Mouse (Mus musculus): ENCODE measurements around the gene Srsf12. TPM values are rescaled to one million over a fixed set of nuclear protein-coding genes. Genes with fewer than 3 reads are reported as not detected.

The Srsf12 gene
- total RNA-seq (2023) = not detected in 2 replicates

DNA sequence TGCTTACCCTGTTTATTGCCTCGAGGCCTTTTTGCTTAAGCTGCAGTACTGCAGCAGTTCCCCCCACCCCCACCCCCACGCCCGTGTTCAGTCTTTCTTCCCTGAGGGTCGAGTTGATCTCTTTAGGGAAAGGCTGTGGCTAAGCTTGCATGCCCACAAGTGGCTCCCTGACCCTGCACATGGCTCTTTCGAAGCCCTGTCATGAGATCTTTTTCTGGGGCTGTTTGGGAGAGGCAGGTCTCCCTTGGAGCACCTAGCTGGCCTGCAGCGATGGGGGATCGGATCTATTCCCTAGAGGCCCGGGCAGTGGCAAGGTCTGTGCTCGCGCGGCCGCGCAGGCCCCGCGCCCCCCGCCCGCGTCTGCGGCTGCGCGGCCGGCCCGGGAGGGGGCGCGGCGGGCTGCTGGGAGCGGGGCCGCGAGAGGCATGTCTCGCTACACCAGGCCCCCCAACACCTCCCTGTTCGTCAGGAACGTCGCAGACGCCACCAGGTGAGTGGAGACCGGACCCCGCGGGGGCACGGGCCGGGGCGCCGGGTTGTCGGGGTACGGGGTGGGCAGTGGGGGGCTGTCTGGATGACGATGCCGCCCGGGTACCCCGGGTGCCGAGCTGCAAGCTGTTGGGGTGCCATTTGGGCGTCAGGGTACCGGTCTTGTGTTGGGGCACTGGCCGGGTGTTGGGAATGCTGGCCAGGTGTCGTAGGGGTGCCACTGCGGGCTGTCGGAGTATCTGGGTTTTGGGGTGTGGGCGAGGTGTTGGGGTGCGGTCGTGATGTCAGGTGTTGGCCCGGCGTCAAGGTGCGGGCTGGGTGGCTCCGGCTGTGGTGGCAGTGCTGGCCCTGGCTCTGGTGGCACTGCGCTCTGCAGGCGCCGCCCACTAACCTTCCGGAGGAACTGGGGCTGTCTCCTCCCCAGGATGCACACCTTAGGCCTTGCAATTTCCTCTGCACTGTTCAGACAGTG is at the start of gene Srsf12:
Gene Srsf12 (plus strand): TSS at position 111 of the 961 bp plus-strand sequence.

GRCm38 (mm10) chr4:33189735-33190036 is 19.1 kb upstream of the Srsf12 start, which contains the start of gene Pm20d2:
Gene Pm20d2, minus strand, starts transcription at chr4:33189737.

Other genes starting within 250 kb of the Srsf12 start
- gene Rragd, start 226.0 kb upstream of the Srsf12 start, total RNA-seq (2023) = 0.57 and 1.0 TPM in 2 replicates
- gene Ube2j1, start 177.6 kb upstream of the Srsf12 start, total RNA-seq (2023) = 65.8 and 68.6 TPM in 2 replicates
- gene Gabrr2, start 146.0 kb upstream of the Srsf12 start, total RNA-seq (2023) = not detected in 2 replicates
- gene Gabrr1, start 76.5 kb upstream of the Srsf12 start, total RNA-seq (2023) = not detected in 2 replicates
- gene Pm20d2, start 19.3 kb upstream of the Srsf12 start, total RNA-seq (2023) = not detected in 2 replicates
- 456 and 470 TPM in 2 replicates for gene Pnrc1, start 81.2 kb downstream of the Srsf12 start, total RNA-seq (2023)
- 25.8 and 38.5 TPM in 2 replicates for gene Rngtt, start 101.3 kb downstream of the Srsf12 start, total RNA-seq (2023)

Data from neutrophil, adult 65 days (primary cell).